Mouse (Mus musculus): ENCODE results near the gene Prss53. TPM values are rescaled to one million over a fixed set of nuclear protein-coding genes. Genes with fewer than 3 reads are reported as not detected.
A peak's percentile ranks its signal among the peaks of the same experiment; 100 is the strongest.
"Not testable (repeated sequence)": the region's sequence is repeated elsewhere in the genome, so short reads cannot be mapped to it uniquely, and the experiment has no call there.

Gene Prss53
- polyA plus RNA-seq, 1 experiment, result 1.1 TPM

DNA sequence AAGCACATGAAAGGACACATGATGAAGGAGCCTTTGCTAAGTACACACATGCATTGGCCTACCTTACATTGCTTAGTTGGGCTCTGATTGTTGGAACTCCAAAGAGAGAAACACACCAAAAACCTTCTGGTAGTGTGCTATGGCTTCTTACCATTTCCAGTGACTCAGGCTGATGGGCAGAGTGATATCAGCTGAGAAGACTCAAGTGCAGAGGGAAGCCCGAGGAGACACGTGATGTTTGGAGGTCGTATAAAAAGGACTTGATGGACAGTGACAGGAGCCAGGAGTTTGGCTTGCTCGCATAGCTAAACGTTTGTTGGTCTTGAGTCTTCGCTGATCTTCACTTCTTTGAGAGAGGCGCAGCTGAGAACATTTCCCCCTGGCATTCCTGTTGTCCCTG is 6.8 kb upstream of the Prss53 start:
- Histone ChIP-seq H3K4me1 (ENCODE audit: control insufficient read depth, insufficient read depth, insufficient read length, low read length) (0 out of 2 replicates have a peak, but pooled peaks cover 3% of the 10 kb centered on the region), H3K4me3 (ENCODE audit: insufficient read depth, low read depth, low read length) (no peak overlapping the region), H3K27ac (replicated peaks; ENCODE audit: low read depth, low read length) (no peak overlapping the region)

DNA sequence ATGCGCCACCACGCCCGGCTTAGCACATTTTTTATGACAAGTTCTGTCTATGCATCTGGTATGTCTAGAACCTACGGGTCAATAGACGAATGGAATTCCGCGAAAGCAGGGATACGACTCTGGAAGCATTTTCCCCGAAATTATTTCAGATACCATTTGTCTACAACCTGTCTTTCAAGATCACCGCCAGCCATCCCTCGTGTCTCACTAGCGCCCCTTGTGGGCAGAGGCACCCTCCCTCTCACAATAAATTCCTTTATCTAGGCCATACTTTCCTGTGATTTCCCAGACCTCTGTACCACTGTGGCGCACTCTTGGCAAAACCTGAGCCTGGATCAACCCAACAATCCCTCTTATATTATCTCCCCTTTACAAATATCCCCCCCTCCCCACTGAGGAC is 5.6 kb upstream of the Prss53 start:
- H3K4me1 ChIP-seq (ENCODE audit: control insufficient read depth, insufficient read depth, insufficient read length, low read length), result 0 out of 2 replicates have a peak, but pooled peaks cover 3% of the 10 kb centered on the region
- H3K27ac ChIP-seq (replicated peaks; ENCODE audit: low read depth, low read length), result no peak overlapping the region
- no peak overlapping the region for H3K4me3 ChIP-seq (ENCODE audit: insufficient read depth, low read depth, low read length)

DNA sequence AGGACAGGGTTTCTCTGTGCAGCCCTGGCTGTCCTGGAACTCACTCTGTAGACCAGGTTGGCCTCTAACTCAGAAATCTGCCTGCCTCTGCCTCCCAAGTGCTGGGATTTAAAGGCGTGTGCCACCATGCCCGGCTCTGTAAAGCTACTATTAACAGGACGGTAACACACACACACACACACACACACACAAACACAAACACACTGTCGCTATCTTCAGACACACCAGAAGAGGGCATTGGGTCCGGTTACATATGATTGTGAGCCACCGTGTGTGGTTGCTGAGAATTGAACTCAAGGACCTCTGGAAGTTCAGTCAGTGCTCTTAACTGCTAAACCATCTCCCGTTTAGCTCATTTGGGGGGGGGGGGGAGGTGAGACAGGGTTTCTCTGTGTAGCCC is 5.1 kb upstream of the Prss53 start:
- Histone ChIP-seq H3K27ac (replicated peaks; ENCODE audit: low read depth, low read length) (0 out of 2 replicates have a peak overlapping the region, but pooled peaks have one; percentile 18), H3K4me3 (ENCODE audit: insufficient read depth, low read depth, low read length) (peak overlapping the region; percentile 8; the same call in 1 of the 2 replicates)
- H3K4me1 ChIP-seq (ENCODE audit: control insufficient read depth, insufficient read depth, insufficient read length, low read length), result not testable (repeated sequence)

DNA sequence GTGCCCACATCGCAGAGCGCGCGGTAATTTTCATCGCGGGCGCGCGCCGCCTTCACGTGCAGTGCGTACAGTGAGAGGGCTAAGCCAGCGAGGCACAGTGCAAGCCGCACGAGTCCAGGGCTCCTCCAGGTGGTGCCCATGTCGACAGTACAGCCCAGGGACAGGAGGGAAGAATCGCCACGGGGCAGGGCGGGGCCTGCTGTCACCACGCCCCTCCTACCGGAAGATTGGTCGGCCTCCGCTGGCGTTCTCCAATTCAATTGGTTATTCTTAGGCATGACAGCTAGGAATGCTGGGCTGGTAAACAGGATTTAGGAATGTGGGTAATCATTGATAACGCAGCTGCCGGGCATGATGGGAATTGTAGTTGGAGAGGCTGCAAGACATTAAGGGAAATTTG is 4.7 kb upstream of the Prss53 start, which contains the start of the genes Gm21974 and Vkorc1:
Gene Gm21974, minus strand, starts transcription at position 13 of the 400 bp plus-strand sequence.
Gene Vkorc1, minus strand, starts transcription at position 176 of the 400 bp plus-strand sequence.
- Histone ChIP-seq H3K27ac (replicated peaks; ENCODE audit: low read depth, low read length) (0 out of 2 replicates have a peak within 1 kb of the TSS, but pooled peaks have one; percentile 18), H3K4me3 (ENCODE audit: insufficient read depth, low read depth, low read length) (peak within 1 kb of the TSS; percentile 65), H3K4me1 (ENCODE audit: control insufficient read depth, insufficient read depth, insufficient read length, low read length) (0 out of 2 replicates have a peak, but pooled peaks cover 3% of the 10 kb centered on the region)

DNA sequence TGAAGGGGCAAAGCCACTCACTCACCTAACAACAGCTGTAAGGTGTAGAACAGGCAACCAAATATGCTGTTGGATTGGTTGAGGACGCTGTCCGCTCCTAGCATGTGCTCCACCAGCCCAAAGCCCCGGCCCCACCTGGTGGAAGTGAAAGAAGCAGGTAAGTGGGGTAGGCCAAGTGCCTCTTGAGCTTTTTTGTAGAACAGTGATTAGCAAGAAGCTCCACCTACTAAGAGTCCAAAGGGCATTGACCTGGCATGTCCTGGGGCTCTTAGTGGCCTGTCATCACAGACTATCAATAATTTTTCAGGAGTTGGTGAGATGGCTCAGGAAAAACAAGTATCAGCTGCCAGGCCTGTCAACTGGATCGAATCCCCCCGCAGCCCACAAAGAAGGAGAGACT is 3.7 kb upstream of the Prss53 start:
- Histone ChIP-seq H3K4me1 (ENCODE audit: control insufficient read depth, insufficient read depth, insufficient read length, low read length) (0 out of 2 replicates have a peak, but pooled peaks cover 3% of the 10 kb centered on the region), H3K27ac (replicated peaks; ENCODE audit: low read depth, low read length) (no peak overlapping the region), H3K4me3 (ENCODE audit: insufficient read depth, low read depth, low read length) (peak overlapping the region; percentile 65)

DNA sequence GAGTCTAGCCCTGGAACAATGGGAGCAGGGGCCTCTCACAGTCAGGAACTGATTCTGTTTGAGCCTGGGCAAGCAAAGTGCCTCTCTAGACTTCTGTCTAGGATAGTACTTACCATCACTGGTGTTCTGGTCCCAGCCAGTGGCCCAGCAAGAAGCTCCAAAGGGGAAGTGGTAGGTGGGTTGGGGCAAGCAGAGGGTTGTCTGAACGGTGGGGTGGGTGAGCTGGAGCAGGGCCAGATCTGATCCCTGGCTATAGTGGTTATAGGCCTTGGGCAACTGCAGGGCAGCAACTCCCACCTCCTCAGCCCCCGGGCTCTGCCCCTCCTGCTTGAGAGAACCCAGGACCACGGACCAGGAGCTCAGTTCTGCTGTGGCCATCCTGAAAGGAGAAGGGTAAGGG is 1.9 kb downstream of the Prss53 start:
- no peaks in the 10 kb centered on the region for H3K4me1 ChIP-seq (ENCODE audit: control insufficient read depth, insufficient read depth, insufficient read length, low read length)
- no peak overlapping the region for H3K27ac ChIP-seq (replicated peaks; ENCODE audit: low read depth, low read length)
- H3K4me3 ChIP-seq (ENCODE audit: insufficient read depth, low read depth, low read length), result no peak overlapping the region

DNA sequence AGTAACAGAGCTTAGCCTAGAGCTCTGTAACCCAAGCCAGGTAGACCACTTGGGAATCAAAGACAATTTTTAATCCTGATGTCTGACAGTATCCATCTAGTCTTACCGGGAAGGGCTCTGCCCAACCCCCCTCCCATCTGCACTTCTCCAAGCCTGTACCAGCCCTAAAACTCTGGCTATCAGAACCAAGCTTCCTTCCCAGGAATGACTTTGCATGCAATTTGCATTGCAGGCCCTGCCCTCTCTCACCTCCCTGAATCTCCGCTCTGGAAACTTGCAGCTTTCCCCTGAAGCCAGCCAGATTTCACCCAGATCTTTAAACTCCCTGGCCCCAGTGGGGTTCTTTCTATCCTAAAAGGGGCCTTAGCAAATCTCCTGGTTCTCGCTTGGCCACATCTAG is 3.0 kb downstream of the Prss53 start:
- no peak overlapping the region for H3K4me3 ChIP-seq (ENCODE audit: insufficient read depth, low read depth, low read length)
- H3K27ac ChIP-seq (replicated peaks; ENCODE audit: low read depth, low read length), result no peak overlapping the region
- H3K4me1 ChIP-seq (ENCODE audit: control insufficient read depth, insufficient read depth, insufficient read length, low read length), result no peaks in the 10 kb centered on the region

DNA sequence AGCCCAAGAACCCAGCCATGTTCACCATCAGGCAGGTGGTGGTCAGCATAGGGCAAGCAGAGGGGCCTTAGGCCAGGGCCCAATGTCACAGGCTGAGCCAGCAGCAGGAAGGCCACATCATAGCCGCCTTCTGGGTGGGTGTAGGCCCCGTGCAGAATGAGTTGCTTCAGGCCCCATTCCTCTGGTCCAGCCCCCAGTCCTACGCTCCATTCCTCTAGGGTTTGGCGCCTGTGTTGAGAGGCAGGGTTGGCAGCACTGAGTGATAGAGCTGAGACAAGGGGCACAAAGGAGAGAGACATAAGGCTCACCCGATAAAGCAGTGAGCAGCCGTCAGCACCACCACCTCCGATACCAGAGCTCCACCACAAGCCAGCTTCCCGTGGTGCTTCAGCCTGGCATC is 3.6 kb downstream of the Prss53 start:
- H3K27ac ChIP-seq (replicated peaks; ENCODE audit: low read depth, low read length), result no peak overlapping the region
- no peak overlapping the region for H3K4me3 ChIP-seq (ENCODE audit: insufficient read depth, low read depth, low read length)
- H3K4me1 ChIP-seq (ENCODE audit: control insufficient read depth, insufficient read depth, insufficient read length, low read length), result no peaks in the 10 kb centered on the region

DNA sequence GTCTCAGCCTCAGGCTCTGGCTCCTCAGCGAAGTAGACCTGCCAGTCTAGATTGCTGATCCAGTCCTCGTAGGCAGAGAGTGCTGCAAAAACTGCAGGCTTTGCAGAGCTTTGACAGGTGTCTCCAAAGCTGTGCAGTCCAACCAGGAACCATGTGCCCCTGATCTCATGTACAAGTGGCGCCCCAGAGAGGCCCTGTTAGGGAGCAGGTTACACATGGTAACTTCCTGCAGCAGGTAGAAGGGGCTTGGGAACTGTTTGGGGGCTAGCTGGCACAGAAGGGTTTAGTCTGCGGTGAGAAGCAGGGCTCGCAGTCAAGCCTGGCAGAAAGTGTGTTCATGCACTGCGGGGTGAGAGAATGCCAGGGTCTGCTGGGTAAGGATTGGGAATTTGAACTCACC is 4.2 kb downstream of the Prss53 start:
- Histone ChIP-seq H3K4me3 (ENCODE audit: insufficient read depth, low read depth, low read length) (no peak overlapping the region), H3K4me1 (ENCODE audit: control insufficient read depth, insufficient read depth, insufficient read length, low read length) (no peaks in the 10 kb centered on the region), H3K27ac (replicated peaks; ENCODE audit: low read depth, low read length) (no peak overlapping the region)

DNA sequence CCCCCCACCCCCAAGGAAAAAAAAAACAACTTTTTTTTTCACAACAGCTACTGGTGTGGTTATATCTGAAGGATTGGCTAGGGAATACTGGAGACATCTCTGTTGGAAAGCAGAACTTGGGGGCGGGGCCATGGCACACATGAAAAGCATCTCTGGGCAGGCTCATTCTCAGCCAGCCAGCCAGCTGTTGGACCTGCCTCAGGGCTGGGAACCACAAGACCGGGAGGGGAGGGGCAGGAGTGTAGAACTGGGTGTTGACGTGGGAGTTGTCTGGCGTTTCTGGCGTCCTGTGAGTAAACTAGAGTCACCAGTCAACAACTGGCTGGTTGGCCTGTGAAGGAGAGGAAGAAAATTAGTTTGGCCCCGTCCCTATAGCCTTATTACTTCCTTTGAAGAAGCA is 4.8 kb downstream of the Prss53 start:
- Histone ChIP-seq H3K4me3 (ENCODE audit: insufficient read depth, low read depth, low read length) (no peak overlapping the region), H3K27ac (replicated peaks; ENCODE audit: low read depth, low read length) (no peak overlapping the region), H3K4me1 (ENCODE audit: control insufficient read depth, insufficient read depth, insufficient read length, low read length) (no peaks in the 10 kb centered on the region)

DNA sequence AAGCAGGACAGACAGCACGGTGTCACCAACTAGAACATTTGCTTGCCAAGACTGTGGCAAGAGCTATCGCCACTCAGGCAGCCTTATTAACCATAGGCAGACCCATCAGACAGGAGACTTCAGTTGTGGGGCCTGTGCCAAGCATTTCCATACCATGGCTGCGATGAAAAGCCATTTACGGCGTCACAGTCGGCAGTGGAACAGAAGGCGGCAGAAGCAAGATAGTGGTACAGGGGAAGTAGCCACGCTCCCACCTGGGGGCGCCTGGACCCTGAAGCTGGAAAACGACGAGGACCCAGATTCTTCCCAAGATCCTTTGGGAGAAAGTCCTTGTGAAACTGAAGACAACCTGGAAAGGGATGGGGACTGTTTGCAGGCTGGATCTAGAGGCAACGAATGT is 10.3 kb downstream of the Prss53 start:
- no peak overlapping the region for H3K4me3 ChIP-seq (ENCODE audit: insufficient read depth, low read depth, low read length)
- no peak overlapping the region for H3K27ac ChIP-seq (replicated peaks; ENCODE audit: low read depth, low read length)
- no peaks in the 10 kb centered on the region for H3K4me1 ChIP-seq (ENCODE audit: control insufficient read depth, insufficient read depth, insufficient read length, low read length)

DNA sequence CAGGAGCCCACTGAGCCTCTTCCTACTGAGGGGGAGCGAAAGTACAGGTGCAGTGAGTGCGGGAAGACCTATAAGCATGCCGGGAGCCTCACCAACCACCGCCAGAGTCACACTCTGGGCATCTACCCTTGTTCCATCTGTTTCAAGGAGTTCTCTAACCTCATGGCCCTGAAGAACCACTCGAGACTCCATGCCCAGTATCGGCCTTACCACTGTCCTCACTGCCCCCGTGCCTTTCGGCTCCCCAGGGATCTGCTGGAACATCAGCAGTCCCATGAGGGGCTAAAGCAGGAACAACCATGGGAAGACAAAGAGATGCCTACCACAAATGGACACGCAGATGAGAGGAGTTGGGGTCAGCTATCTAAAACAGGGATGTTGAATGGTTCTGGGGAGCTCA is 11.5 kb downstream of the Prss53 start:
- H3K27ac ChIP-seq (replicated peaks; ENCODE audit: low read depth, low read length), result no peak overlapping the region
- no peak overlapping the region for H3K4me3 ChIP-seq (ENCODE audit: insufficient read depth, low read depth, low read length)
- H3K4me1 ChIP-seq (ENCODE audit: control insufficient read depth, insufficient read depth, insufficient read length, low read length), result no peaks in the 10 kb centered on the region; the same call in 1 of the 2 replicates

DNA sequence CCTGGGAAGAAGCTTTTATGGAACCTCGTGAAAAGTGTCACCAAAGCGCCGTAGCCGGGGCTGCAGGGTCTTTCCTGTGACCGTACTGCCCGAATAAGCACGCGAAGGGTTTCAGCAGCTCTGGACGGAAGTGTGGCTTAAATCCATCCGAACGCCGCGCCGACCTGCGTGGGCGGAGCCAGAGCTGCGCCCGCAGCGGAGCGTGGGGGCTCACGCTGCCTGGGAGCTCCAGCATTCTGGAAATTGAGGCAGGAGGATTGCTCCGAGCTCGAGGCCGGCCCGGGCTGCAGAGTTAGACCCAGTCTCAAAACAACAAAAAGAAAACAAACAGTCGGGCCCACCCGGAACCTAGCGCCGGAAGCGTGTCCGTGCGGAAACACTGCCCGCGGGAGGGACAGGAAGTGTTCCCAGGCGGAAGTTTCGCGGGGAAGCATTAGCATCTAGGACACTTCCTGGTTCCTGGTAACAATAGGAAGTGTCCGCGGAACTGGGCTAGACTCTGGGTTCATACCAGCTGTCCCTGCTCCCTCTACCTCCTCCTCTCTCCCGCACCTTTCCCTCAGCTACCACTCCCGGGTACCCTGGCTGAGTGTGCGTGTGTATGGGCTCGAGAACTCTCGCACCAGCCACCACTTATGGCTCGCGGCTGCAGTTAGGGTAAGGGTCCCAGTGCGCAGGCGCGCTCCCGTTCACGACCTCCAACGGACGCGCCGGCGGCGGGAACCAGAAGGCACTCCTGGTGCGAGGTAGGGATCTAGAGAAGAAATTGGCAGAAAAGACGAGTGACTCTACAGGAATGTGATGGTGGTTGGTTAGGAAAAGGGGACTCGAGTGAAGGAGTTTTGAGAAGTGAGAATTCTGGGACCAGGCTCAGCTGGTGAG is 14.1 kb downstream of the Prss53 start, which contains the start of gene Zfp668:
Gene Zfp668, minus strand, starts transcription at position 362 of the 882 bp plus-strand sequence.
- Histone ChIP-seq H3K4me1 (ENCODE audit: control insufficient read depth, insufficient read depth, insufficient read length, low read length) (no peaks in the 10 kb centered on the region; the same call in 1 of the 2 replicates), H3K27ac (replicated peaks; ENCODE audit: low read depth, low read length) (peak within 1 kb of the TSS; percentile 96), H3K4me3 (ENCODE audit: insufficient read depth, low read depth, low read length) (peak within 1 kb of the TSS; percentile 85)

DNA sequence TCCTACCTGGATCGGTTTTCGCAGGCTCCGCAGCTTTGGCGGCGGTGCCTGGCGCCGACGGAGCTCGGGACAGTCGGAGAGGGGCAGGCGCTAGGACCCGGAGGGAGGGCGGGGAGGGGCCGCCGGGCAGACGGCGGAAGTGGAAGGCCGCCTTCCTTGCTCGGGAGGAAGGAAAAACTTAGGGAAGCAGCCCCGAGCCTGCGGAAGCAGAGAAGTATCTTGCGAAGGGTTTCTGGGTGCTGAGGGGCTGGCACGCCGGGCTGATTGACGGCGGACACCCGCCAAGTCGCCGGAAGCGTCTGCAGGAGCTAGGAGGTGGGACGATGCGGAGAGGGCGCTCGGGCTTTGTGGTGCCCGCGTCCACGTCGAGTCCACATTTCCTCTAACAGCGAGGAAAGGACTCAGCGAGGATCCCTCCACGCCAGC is 14.7 kb downstream of the Prss53 start, which contains the start of gene Zfp646:
Gene Zfp646, plus strand, starts transcription at position 181 of the 426 bp plus-strand sequence.
- H3K4me3 ChIP-seq (ENCODE audit: insufficient read depth, low read depth, low read length), result peak within 1 kb of the TSS; percentile 85
- H3K27ac ChIP-seq (replicated peaks; ENCODE audit: low read depth, low read length), result peak within 1 kb of the TSS; percentile 96
- no peaks in the 10 kb centered on the region; the same call in 1 of the 2 replicates for H3K4me1 ChIP-seq (ENCODE audit: control insufficient read depth, insufficient read depth, insufficient read length, low read length)

DNA sequence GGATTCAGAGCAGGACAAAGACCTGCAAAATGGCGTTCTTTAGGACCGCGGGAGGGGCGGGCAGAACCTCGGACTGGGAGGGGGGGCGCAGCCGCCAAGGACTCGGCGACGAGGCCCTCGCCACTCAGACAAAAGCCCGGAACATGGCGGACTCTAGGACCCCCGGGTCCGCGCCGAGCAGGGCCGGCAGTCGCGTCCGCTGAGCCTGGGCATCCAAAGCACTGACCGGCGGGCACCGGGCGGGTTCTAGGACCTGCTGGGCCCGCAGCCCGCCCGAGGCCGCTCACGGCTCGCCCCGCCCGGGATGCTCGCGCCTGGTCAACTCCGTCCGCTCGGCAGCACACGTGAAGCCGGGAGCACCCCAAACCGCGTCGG is 15.2 kb downstream of the Prss53 start:
- Histone ChIP-seq H3K4me1 (ENCODE audit: control insufficient read depth, insufficient read depth, insufficient read length, low read length) (no peaks in the 10 kb centered on the region; the same call in 1 of the 2 replicates), H3K4me3 (ENCODE audit: insufficient read depth, low read depth, low read length) (peak overlapping the region; percentile 85), H3K27ac (replicated peaks; ENCODE audit: low read depth, low read length) (peak overlapping the region; percentile 87)

Measured in brown adipose tissue, adult 24 weeks (tissue).